Mouse (Mus musculus) frontal cortex, postnatal 14 days (tissue): ENCODE results near the gene Fam240a.

Experiments used
- DNase-seq, 2 experiments: peaks; one replicate each; pipeline ENCODE4 v3.0.0; 2022; ENCODE audit warnings: low spot score in 2 of 2

Gene Fam240a

GRCm38 (mm10) chr9:110893429-110893828 is 23.2 kb downstream of the Fam240a start:
- no peak for DNase-seq

- DNase-seq: no peak
Measured at GRCm38 (mm10) chr9:110892552-110892951, 24.1 kb downstream of the Fam240a start.

GRCm38 (mm10) chr9:110891077-110891828 is 25.4 kb downstream of the Fam240a start:
- DNase-seq: no peak

GRCm38 (mm10) chr9:110890026-110890783 is 26.5 kb downstream of the Fam240a start:
- DNase-seq: no peak

- DNase-seq: no peak
Measured at GRCm38 (mm10) chr9:110888935-110889334, 27.7 kb downstream of the Fam240a start.

- DNase-seq: no peak
Measured at GRCm38 (mm10) chr9:110887388-110888303, 29.0 kb downstream of the Fam240a start.

- no peak for DNase-seq
Measured at GRCm38 (mm10) chr9:110881953-110882352, 34.7 kb downstream of the Fam240a start.

- no peak for DNase-seq
Measured at GRCm38 (mm10) chr9:110880772-110881171, 35.9 kb downstream of the Fam240a start.

- DNase-seq: peak in 1 of 2 experiments; percentile 26
Measured at GRCm38 (mm10) chr9:110879998-110880561, 36.6 kb downstream of the Fam240a start, which contains the start of gene Tmie. Tmie (minus strand) TSS chr9:110880113.

GRCm38 (mm10) chr9:110879191-110879920 is 37.3 kb downstream of the Fam240a start, which contains the start of gene Als2cl:
Als2cl (plus strand) TSS chr9:110879870.
- DNase-seq: peak; percentile 17 to 43

GRCm38 (mm10) chr9:110877888-110878287 is 38.8 kb downstream of the Fam240a start:
- peak in 1 of 2 experiments; percentile 22 for DNase-seq

GRCm38 (mm10) chr9:110877353-110877752 is 39.3 kb downstream of the Fam240a start:
- no peak for DNase-seq

GRCm38 (mm10) chr9:110875288-110875695 is 41.4 kb downstream of the Fam240a start:
- no peak for DNase-seq

- no peak for DNase-seq
Measured at GRCm38 (mm10) chr9:110874660-110875191, 41.9 kb downstream of the Fam240a start.

GRCm38 (mm10) chr9:110873681-110874659 is 42.7 kb downstream of the Fam240a start:
- DNase-seq: peak; percentile 34 to 54

- DNase-seq: peak in 1 of 2 experiments; percentile 57
Measured at GRCm38 (mm10) chr9:110871030-110871429, 45.6 kb downstream of the Fam240a start.
